Mouse (Mus musculus) liver, embryonic 14.5 days (tissue): Measurements from ENCODE around the gene Nphp4.
A peak's percentile ranks its signal among the peaks of the same experiment; 100 is the strongest.

Source experiments
- CTCF ChIP-seq: IDR thresholded peaks from 2 replicates; pipeline ENCODE4 v1.5.1; 2016; ENCODE audit warnings: antibody characterized with exemption, low read depth, control low read depth
- EP300 ChIP-seq: IDR thresholded peaks from 2 replicates; pipeline ENCODE4 v1.6.1; 2016; ENCODE audit warnings: antibody characterized with exemption, low read depth

DNA sequence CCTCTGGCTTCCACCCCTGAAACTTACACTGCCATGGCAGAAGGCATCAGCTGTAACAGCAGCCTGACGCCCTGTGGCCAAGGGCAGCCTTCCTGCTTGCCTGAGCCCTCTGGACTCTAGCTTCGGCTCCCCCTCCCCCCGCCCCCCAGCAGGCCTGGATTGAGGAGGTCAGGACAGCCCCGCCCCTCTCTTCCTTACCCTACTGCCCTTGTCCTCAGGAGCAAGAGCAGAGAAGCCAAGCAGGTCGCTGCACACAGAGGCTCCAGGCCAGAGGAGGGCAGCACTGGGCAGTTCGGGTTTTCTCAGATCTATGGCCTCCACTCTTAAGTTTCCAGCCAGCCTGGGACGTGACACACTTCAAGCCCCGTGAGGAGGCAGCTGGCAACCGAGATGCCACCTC lies 64.7 kb downstream of the Nphp4 start:
- TF ChIP-seq EP300 (no peak), CTCF (peak; percentile 25; the same call in 1 of the 2 replicates)
